Mouse (Mus musculus): ENCODE data around the gene Btc. TPM values are rescaled to one million over a fixed set of nuclear protein-coding genes. Genes with fewer than 3 reads are reported as not detected.

Gene Btc
- polyA plus RNA-seq, 1 experiment from 2014 or later, result 5.0 TPM

Other genes with a start within 250 kb of the Btc start
- 7.1 and 8.1 TPM in 2 replicates for gene Parm1, start 114.6 kb upstream of the Btc start, polyA plus RNA-seq (2014; fragmentation: Nextera tagmentation; extraction: Ambion mirVana)

Data from kidney, embryonic 14.5 days (tissue).